Mouse (Mus musculus): ENCODE measurements around the gene Stac2.

- TF ChIP-seq CTCF (IDR thresholded peaks at IDR 0.05; ENCODE audit: low read depth, low read length), result no peak
- TF ChIP-seq GATA1 (IDR thresholded peaks at IDR 0.05; ENCODE audit: borderline replicate concordance, low read length), result no peak
- no peak for TF ChIP-seq TAL1 (conservative IDR thresholded peaks at IDR 0.05; ENCODE audit: low read depth, low read length)
- no peak for TF ChIP-seq POLR2AphosphoS5 (IDR thresholded peaks at IDR 0.05; ENCODE audit: insufficient replicate concordance, low read depth, low read length)
Observed at GRCm38 (mm10) chr11:98035977-98036377, 17.3 kb downstream of the Stac2 start.
